Mouse (Mus musculus) large intestine, adult 2 months (tissue): ENCODE measurements around the gene Cry2. TPM values are rescaled to one million over a fixed set of nuclear protein-coding genes. Genes with fewer than 3 reads are reported as not detected.

ENCODE experiments used
- polyA plus RNA-seq: library from polyadenylated mRNA; depleted of rRNA; stranded (reverse); fragments of >200 nt; gene quantifications from 2 replicates; pipeline ENCODE4 v1.2.3, GENCODE M21; 2012; rRNA removed

Gene Cry2
- polyA plus RNA-seq, 1 experiment, result 6.9 TPM

Other genes with a start within 250 kb of the Cry2 start
- gene Pex16, start 59.4 kb downstream of the Cry2 start, polyA plus RNA-seq, result 80.6 and 112 TPM in 2 replicates
- gene Large2, start 59.2 kb downstream of the Cry2 start, polyA plus RNA-seq, result 15.0 and 16.4 TPM in 2 replicates
- gene 1700029I15Rik, start 51.5 kb downstream of the Cry2 start, polyA plus RNA-seq, result 3.5 and 5.9 TPM in 2 replicates
- 4.7 and 6.1 TPM in 2 replicates for gene Mapk8ip1, start 32.8 kb downstream of the Cry2 start, polyA plus RNA-seq
- 171 and 192 TPM in 2 replicates for gene Slc35c1, start 26.5 kb upstream of the Cry2 start, polyA plus RNA-seq
- 4.3 and 4.8 TPM in 2 replicates for gene Chst1, start 165.7 kb upstream of the Cry2 start, polyA plus RNA-seq